ENCODE assay signal across 9 mouse cellular contexts in the genomic region with DNA sequence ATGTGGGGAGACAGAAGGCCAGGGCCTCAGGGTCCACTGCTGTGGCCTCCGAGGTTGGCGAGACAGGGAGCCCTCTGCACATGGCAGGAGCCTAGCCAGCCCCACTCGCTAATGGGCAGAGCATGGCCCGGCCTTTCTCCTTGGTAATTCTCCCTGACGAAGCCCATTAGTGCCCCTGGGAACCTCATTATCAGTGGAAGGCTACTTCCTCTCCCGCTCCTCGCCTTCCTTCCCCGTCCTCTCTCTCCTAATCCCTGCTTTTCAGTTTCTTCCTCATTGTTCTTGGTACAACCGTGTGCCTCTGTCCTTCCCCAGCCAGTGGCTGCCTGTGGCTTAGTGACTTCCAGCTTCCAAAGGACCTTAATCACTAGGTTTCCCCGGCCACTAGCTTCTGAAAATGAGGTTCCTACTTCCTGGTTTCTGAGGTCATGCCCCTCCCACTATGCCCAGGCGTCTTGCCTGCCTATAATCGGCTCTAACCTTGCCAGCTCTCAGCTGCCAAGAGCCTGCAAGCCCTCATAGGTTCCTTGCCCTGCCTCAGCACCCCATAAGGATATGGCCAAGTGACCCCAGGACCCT. TPM values are rescaled to one million over a fixed set of nuclear protein-coding genes. Genes with fewer than 3 reads are reported as not detected.
DNase-seq lines count a peak whose midpoint lies in the region; ATAC-seq and TF ChIP-seq lines count a peak whose summit lies in the region.
"Had no signal": no experiment of that assay in that cellular context is flagged by ENCODE, and none has a peak within 500 bp of the region (broad histone marks: within the 10 kb centered on the region; RNA-seq: fewer than 3 reads in every experiment).

No protein-coding gene starts in this region.

- H3K9ac ChIP-seq in stomach, postnatal 0 days (ENCODE audit: low read length): peak overlapping the region; percentile 13; the same call in 1 of the 2 replicates

- no peak overlapping the region for H3K4me2 ChIP-seq in stomach, postnatal 0 days (replicated peaks; ENCODE audit: low read depth)

- no peak for TF ChIP-seq CTCF in thymus, adult 2 months (IDR thresholded peaks at IDR 0.05; ENCODE audit: borderline replicate concordance, control insufficient read depth, extremely low read depth, insufficient read depth, low read length, poor library complexity)
- TF ChIP-seq CTCF in stomach, postnatal 0 days (IDR thresholded peaks at IDR 0.05; ENCODE audit: low read depth): no peak

- H3K79me2 ChIP-seq in macrophage (ENCODE audit: inconsistent target): no peaks in the 10 kb centered on the region

- ATAC-seq in stomach, postnatal 0 days (ENCODE audit: low FRiP score, low TSS enrichment): peak; percentile 69
- ATAC-seq in erythroid progenitor cell, adult 5-6 weeks (replicated peaks; ENCODE audit: low FRiP score, poor library complexity, severe bottlenecking): no peak

- no peaks in the 10 kb centered on the region for H3K9me3 ChIP-seq in heart, embryonic 10.5 days
- no peaks in the 10 kb centered on the region for H3K9me3 ChIP-seq in stomach, postnatal 0 days (ENCODE audit: control insufficient read depth, low read length)

- no peaks in the 10 kb centered on the region for H3K27me3 ChIP-seq in heart, embryonic 10.5 days (ENCODE audit: insufficient read depth, poor library complexity, severe bottlenecking)
- no peaks in the 10 kb centered on the region for H3K27me3 ChIP-seq in thymus, adult 2 months (ENCODE audit: control insufficient read depth, insufficient read depth, low read length)
- H3K27me3 ChIP-seq in stomach, postnatal 0 days (ENCODE audit: control insufficient read depth, insufficient read depth, low read length): no peaks in the 10 kb centered on the region

- no peak for TF ChIP-seq POLR2A in thymus, adult 2 months (IDR thresholded peaks at IDR 0.05; ENCODE audit: control insufficient read depth, extremely low read depth, insufficient read depth, low read length, poor library complexity)

- peaks cover 78% of the 10 kb centered on the region for H3K4me1 ChIP-seq in heart, embryonic 10.5 days
- H3K4me1 ChIP-seq in thymus, adult 2 months (replicated peaks; ENCODE audit: control insufficient read depth, insufficient read depth, low read length): peaks cover 20% of the 10 kb centered on the region
- no peaks in the 10 kb centered on the region for H3K4me1 ChIP-seq in stomach, postnatal 0 days (replicated peaks; ENCODE audit: control insufficient read depth, insufficient read depth)

- H3K27ac ChIP-seq in heart, embryonic 10.5 days: peak overlapping the region; percentile 71
- no peak overlapping the region for H3K27ac ChIP-seq in thymus, adult 2 months (ENCODE audit: control insufficient read depth, insufficient read depth, low read length)
- H3K27ac ChIP-seq in macrophage: peak overlapping the region; percentile 50
- H3K27ac ChIP-seq in stomach, postnatal 0 days (replicated peaks): peak overlapping the region; percentile 53; the same call in 1 of the 2 replicates

- peaks cover 16% of the 10 kb centered on the region; the same call in 1 of the 2 replicates for H3K36me3 ChIP-seq in heart, embryonic 10.5 days
- no peaks in the 10 kb centered on the region for H3K36me3 ChIP-seq in thymus, adult 2 months (ENCODE audit: control insufficient read depth, insufficient read depth, low read length)
- H3K36me3 ChIP-seq in macrophage (ENCODE audit: inconsistent target): no peaks in the 10 kb centered on the region
- no peaks in the 10 kb centered on the region for H3K36me3 ChIP-seq in stomach, postnatal 0 days (ENCODE audit: control insufficient read depth, insufficient read depth, low read length)

- WGBS in heart, embryonic 10.5 days: 35% methylated on average over 12 of the region's 12 CpGs
- 53% methylated on average over 12 of the region's 12 CpGs for WGBS in thymus, adult 2 months
- WGBS in macrophage (ENCODE audit: missing documents): 31% methylated on average over 12 of the region's 12 CpGs
- WGBS in stomach, postnatal 0 days: 50% methylated on average over 12 of the region's 12 CpGs

- no peak for DNase-seq in heart, embryonic 10.5 days (ENCODE audit: low spot score)
- DNase-seq in heart, adult 8-10 months (ENCODE audit: low spot score): no peak
- peak; percentile 30 for DNase-seq in thymus, postnatal 4 days
- no peak for DNase-seq in thymus, adult 2 months
- peak; percentile 71 for DNase-seq in stomach, postnatal 0 days (ENCODE audit: low spot score)
- DNase-seq in urinary bladder, postnatal 10 days (ENCODE audit: low spot score): no peak

- no peak overlapping the region for H3K4me3 ChIP-seq in heart, embryonic 10.5 days
- H3K4me3 ChIP-seq in thymus, adult 2 months (ENCODE audit: control insufficient read depth, insufficient read depth, low read length): no peak overlapping the region
- no peak overlapping the region for H3K4me3 ChIP-seq in macrophage (ENCODE audit: inconsistent target)
- H3K4me3 ChIP-seq in stomach, postnatal 0 days (ENCODE audit: low read depth, low read length): no peak overlapping the region

- TF ChIP-seq EP300 in stomach, postnatal 0 days (optimal IDR thresholded peaks at IDR 0.05): no peak

RNA-seq across cellular contexts. Expression of gene Klhl35, which starts 31.0 kb away (rescaled TPM):
- polyA plus RNA-seq in heart, embryonic 10.5 days (2016; fragmentation: Nextera tagmentation; extraction: Ambion mirVana): 0.52 and 1.1 TPM in 2 replicates
- not detected for total RNA-seq in heart, adult 8-10 months (2022)
- 1.0 and 1.5 TPM in 2 replicates for polyA plus RNA-seq in thymus, adult 2 months (2012; rRNA removed)
- total RNA-seq in macrophage (2018; cell fraction: chromatin; rRNA removed): 1 to 10 TPM in 6 of 26 experiments, under 1 TPM in 2, not detected in 18; 0.70 to 2.4 (median 1.6) TPM
- 1 to 10 TPM in 1 of 26 experiments, under 1 TPM in 25; 0.11 to 1.1 (median 0.31) TPM for total RNA-seq in macrophage (2018; cell fraction: cytosol; rRNA removed)
- total RNA-seq in macrophage (2018; cell fraction: nucleus; rRNA removed): 1 to 10 TPM in 5 of 26 experiments, under 1 TPM in 6, not detected in 15; 0.31 to 1.5 (median 0.89) TPM
- 0.26 to 0.35 TPM in 2 of 3 replicates, not detected in the other for polyA plus RNA-seq in macrophage (2018)
- 0.97 and 1.3 TPM in 2 replicates for polyA plus RNA-seq in stomach, postnatal 0 days (2015; fragmentation: Nextera tagmentation; extraction: Ambion mirVana)
- not detected in 2 replicates for total RNA-seq in erythroid progenitor cell, adult 5-6 weeks (2015; ENCODE audit: low replicate concordance)
- total RNA-seq in erythroid progenitor cell, adult 5-6 weeks (2017; ENCODE audit: low replicate concordance): not detected in 2 replicates
- total RNA-seq: heart, postnatal 25 days had no signal

RNA-seq across cellular contexts. Expression of gene Rps3, which starts 48.8 kb away (rescaled TPM):
- polyA plus RNA-seq in heart, embryonic 10.5 days (2016; fragmentation: Nextera tagmentation; extraction: Ambion mirVana): 517 and 596 TPM in 2 replicates
- total RNA-seq in heart, adult 8-10 months (2022): 100 to 1,000 TPM; 305 to 381 (median 333) TPM
- polyA plus RNA-seq in thymus, adult 2 months (2012; rRNA removed): 483 and 566 TPM in 2 replicates
- 100 to 1,000 TPM in 1 of 26 experiments, 10 to 100 TPM in 25; 26.2 to 122 (median 50.9) TPM for total RNA-seq in macrophage (2018; cell fraction: chromatin; rRNA removed)
- 100 to 1,000 TPM; 181 to 369 (median 243) TPM for total RNA-seq in macrophage (2018; cell fraction: cytosol; rRNA removed)
- total RNA-seq in macrophage (2018; cell fraction: nucleus; rRNA removed): 100 to 1,000 TPM in 5 of 26 experiments, 10 to 100 TPM in 21; 59.6 to 128 (median 84.4) TPM
- polyA plus RNA-seq in macrophage (2018): 269 to 859 TPM (median 797 TPM) in 3 replicates
- polyA plus RNA-seq in stomach, postnatal 0 days (2015; fragmentation: Nextera tagmentation; extraction: Ambion mirVana): 688 and 733 TPM in 2 replicates
- total RNA-seq in erythroid progenitor cell, adult 5-6 weeks (2015; ENCODE audit: low replicate concordance): 386 and 406 TPM in 2 replicates
- total RNA-seq in erythroid progenitor cell, adult 5-6 weeks (2017; ENCODE audit: low replicate concordance): 293 and 564 TPM in 2 replicates

RNA-seq across cellular contexts. Expression of gene Gdpd5, which starts 53.5 kb away (rescaled TPM):
- polyA plus RNA-seq in heart, embryonic 10.5 days (2016; fragmentation: Nextera tagmentation; extraction: Ambion mirVana): 24.2 and 31.6 TPM in 2 replicates
- total RNA-seq in heart, adult 8-10 months (2022): 10 to 100 TPM; 19.7 to 30.7 (median 24.3) TPM
- 13.9 and 18.5 TPM in 2 replicates for polyA plus RNA-seq in thymus, adult 2 months (2012; rRNA removed)
- 10 to 100 TPM in 18 of 26 experiments, 1 to 10 TPM in 6, under 1 TPM in 2; 0.88 to 38.7 (median 18.0) TPM for total RNA-seq in macrophage (2018; cell fraction: chromatin; rRNA removed)
- total RNA-seq in macrophage (2018; cell fraction: cytosol; rRNA removed): 10 to 100 TPM in 7 of 26 experiments, 1 to 10 TPM in 19; 5.6 to 13.8 (median 8.9) TPM
- 10 to 100 TPM in 20 of 26 experiments, 1 to 10 TPM in 6; 3.9 to 33.8 (median 12.4) TPM for total RNA-seq in macrophage (2018; cell fraction: nucleus; rRNA removed)
- polyA plus RNA-seq in macrophage (2018): 5.5 to 14.8 TPM (median 13.9 TPM) in 3 replicates
- 8.1 and 9.1 TPM in 2 replicates for polyA plus RNA-seq in stomach, postnatal 0 days (2015; fragmentation: Nextera tagmentation; extraction: Ambion mirVana)
- not detected in 2 replicates for total RNA-seq in erythroid progenitor cell, adult 5-6 weeks (2015; ENCODE audit: low replicate concordance)
- not detected in 2 replicates for total RNA-seq in erythroid progenitor cell, adult 5-6 weeks (2017; ENCODE audit: low replicate concordance)

Comparison
In these comparisons a context has a peak if more than half of its experiments do, and no peak if none do; other contexts are left out.
1. DNase-seq: peak in thymus, postnatal 4 days (single experiment) and stomach, postnatal 0 days (single experiment); none in heart, embryonic 10.5 days (single experiment), heart, adult 8-10 months (single experiment), thymus, adult 2 months (single experiment) and urinary bladder, postnatal 10 days (single experiment).